Mouse (Mus musculus) limb, embryonic 14.5 days (tissue): ENCODE measurements around the gene Txlng. TPM values are rescaled to one million over a fixed set of nuclear protein-coding genes. Genes with fewer than 3 reads are reported as not detected.
"Not testable (repeated sequence)": the region's sequence is repeated elsewhere in the genome, so short reads cannot be mapped to it uniquely, and the experiment has no call there.

Experiments used
- ATAC-seq: fragments of 200-750 bp; cut with Nextera tagmentation; 2 replicates; pipeline ENCODE4 v1.8.0; 2017; ENCODE audit warnings: low read depth, moderate number of reproducible peaks, moderate TSS enrichment; ENCODE audit not compliant: low FRiP score
- DNase-seq: peaks from one replicate; pipeline ENCODE4 v3.0.0-alpha.2; 2015; ENCODE audit warnings: low spot score
- H3K27ac ChIP-seq: fragments of 300-500 bp; sonication (generic); replicated peaks from 2 replicates; pipeline ENCODE4 v1.5.1; 2014; ENCODE audit warnings: low read depth, mild to moderate bottlenecking, low read length, moderate library complexity, mixed read lengths
- H3K27me3 ChIP-seq: fragments of 300-500 bp; sonication (generic); 2 replicates; pipeline ENCODE4 v1.6.1; 2014; ENCODE audit warnings: low read length, mixed read lengths; ENCODE audit not compliant: control insufficient read depth, insufficient read depth
- H3K36me3 ChIP-seq: fragments of 300-500 bp; sonication (generic); 2 replicates; pipeline ENCODE4 v1.6.1; 2014; ENCODE audit warnings: mild to moderate bottlenecking, low read length, moderate library complexity, mixed read lengths; ENCODE audit not compliant: control insufficient read depth, insufficient read depth
- H3K4me1 ChIP-seq: fragments of 300-500 bp; sonication (generic); 2 replicates; pipeline ENCODE4 v1.6.1; 2014; ENCODE audit warnings: antibody characterized with exemption, low read length, mixed read lengths; ENCODE audit not compliant: control insufficient read depth, insufficient read depth
- H3K4me2 ChIP-seq: fragments of 300-500 bp; sonication (generic); replicated peaks from 2 replicates; pipeline ENCODE4 v1.6.1; 2014; ENCODE audit warnings: low read depth, mild to moderate bottlenecking, low read length, moderate library complexity; ENCODE audit not compliant: severe bottlenecking
- H3K4me3 ChIP-seq: fragments of 300-500 bp; sonication (generic); replicated peaks from 2 replicates; pipeline ENCODE4 v1.5.1; 2014; ENCODE audit warnings: low read length
- H3K9ac ChIP-seq: fragments of 300-500 bp; sonication (generic); 2 replicates; pipeline ENCODE4 v1.6.1; 2014; ENCODE audit warnings: mild to moderate bottlenecking, low read depth, low read length, moderate library complexity; ENCODE audit not compliant: severe bottlenecking
- H3K9me3 ChIP-seq: fragments of 300-500 bp; sonication (generic); 2 replicates; pipeline ENCODE4 v1.6.1; 2016; ENCODE audit warnings: low read length; ENCODE audit not compliant: control insufficient read depth
- POLR2A ChIP-seq: fragments of 200-500 bp; IDR thresholded peaks from 2 replicates; pipeline ENCODE4 v1.8.0; 2012; ENCODE audit warnings: inconsistent platforms, mild to moderate bottlenecking, moderate library complexity, borderline replicate concordance; ENCODE audit not compliant: insufficient read depth, insufficient read length; ENCODE audit errors: extremely low read depth
- WGBS: fragments of 180-500 bp; shearing (Covaris S2); extraction: QIAGEN DNeasy Blood & Tissue Kit; methylation state at CpG from one replicate; pipeline ENCODE4 v1.1.7; 2014; 5-methylcytosine and 5-hydroxymethylcytosine counted together
- polyA plus RNA-seq, 2 experiments: library from polyadenylated mRNA; depleted of rRNA in 1 of 2; stranded (reverse) in 1 of 2; unstranded in 1 of 2; fragments of >200 nt; fragmentation: Nextera tagmentation in 1 of 2; extraction: Ambion mirVana in 1 of 2; gene quantifications; 2 replicates each; pipeline versions ENCODE4 v1.2.1 to v1.2.3; 2012 to 2014

Gene Txlng
- polyA plus RNA-seq, 2 experiments, result 11.9 to 12.8 TPM

DNA sequence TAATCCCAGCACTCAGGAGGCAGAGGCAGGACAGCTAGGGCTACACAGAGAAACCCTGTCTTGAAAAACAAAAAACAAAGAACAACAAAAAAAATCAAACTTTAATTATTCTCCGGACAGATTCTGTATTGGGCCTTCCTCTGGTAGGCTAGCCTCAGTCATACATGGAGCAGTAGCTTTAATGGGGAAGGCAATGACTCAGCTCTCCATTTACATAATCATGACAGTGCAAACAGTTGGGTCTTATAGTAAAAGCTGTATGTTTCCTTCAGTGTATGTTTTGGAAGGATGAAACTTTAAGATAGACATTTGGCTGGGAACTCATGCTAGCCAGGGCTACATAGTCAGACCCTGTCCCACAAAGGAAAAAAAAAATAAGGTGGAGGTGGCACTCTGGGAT is 19.4 kb upstream of the Txlng start:
- Histone ChIP-seq H3K27ac (no peak overlapping the region), H3K27me3 (no peaks in the 10 kb centered on the region), H3K9ac (no peak overlapping the region), H3K4me2 (no peak overlapping the region), H3K36me3 (no peaks in the 10 kb centered on the region), H3K4me3 (no peak overlapping the region), H3K4me1 (no peaks in the 10 kb centered on the region), H3K9me3 (no peaks in the 10 kb centered on the region)
- no peak for TF ChIP-seq POLR2A
- 79% methylated on average over 1 of the region's 1 CpGs for WGBS
- ATAC-seq (no peak), DNase-seq (no peak)

DNA sequence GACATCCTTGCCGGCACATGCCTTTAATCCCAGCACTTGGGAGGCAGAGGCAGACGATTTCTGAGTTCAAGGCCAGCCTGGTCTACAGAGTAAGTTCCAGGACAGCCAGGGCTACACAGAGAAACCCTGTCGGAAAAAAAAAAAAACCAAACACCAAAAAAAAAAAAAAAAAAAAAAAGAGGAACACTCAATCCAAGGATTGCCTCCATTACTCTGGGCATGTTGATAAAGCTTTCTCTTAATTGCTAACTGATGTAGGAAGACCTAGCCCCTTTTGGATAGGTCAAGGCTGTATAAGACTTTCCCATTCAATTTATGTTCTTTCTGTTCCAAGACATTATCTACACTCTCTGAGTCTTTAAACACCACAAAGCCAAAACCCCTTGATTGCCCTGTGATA is 16.3 kb upstream of the Txlng start:
- TF ChIP-seq POLR2A, result no peak
- Histone ChIP-seq H3K9me3 (no peaks in the 10 kb centered on the region), H3K9ac (no peak overlapping the region), H3K27ac (no peak overlapping the region), H3K4me3 (no peak overlapping the region), H3K4me2 (no peak overlapping the region), H3K36me3 (no peaks in the 10 kb centered on the region), H3K4me1 (no peaks in the 10 kb centered on the region), H3K27me3 (no peaks in the 10 kb centered on the region)
- DNase-seq (no peak), ATAC-seq (no peak)
- WGBS, result 83% methylated on average over 3 of the region's 3 CpGs

GRCm38 (mm10) chrX:162844447-162845100 is 15.3 kb upstream of the Txlng start:
- Histone ChIP-seq H3K4me2 (no peak overlapping the region), H3K9me3 (no peaks in the 10 kb centered on the region), H3K9ac (no peak overlapping the region), H3K4me3 (no peak overlapping the region), H3K4me1 (no peaks in the 10 kb centered on the region), H3K36me3 (no peaks in the 10 kb centered on the region), H3K27ac (no peak overlapping the region), H3K27me3 (no peaks in the 10 kb centered on the region)
- 74% methylated on average over 8 of the region's 8 CpGs for WGBS
- DNase-seq, result no peak
- no peak for ATAC-seq
- TF ChIP-seq POLR2A, result no peak

DNA sequence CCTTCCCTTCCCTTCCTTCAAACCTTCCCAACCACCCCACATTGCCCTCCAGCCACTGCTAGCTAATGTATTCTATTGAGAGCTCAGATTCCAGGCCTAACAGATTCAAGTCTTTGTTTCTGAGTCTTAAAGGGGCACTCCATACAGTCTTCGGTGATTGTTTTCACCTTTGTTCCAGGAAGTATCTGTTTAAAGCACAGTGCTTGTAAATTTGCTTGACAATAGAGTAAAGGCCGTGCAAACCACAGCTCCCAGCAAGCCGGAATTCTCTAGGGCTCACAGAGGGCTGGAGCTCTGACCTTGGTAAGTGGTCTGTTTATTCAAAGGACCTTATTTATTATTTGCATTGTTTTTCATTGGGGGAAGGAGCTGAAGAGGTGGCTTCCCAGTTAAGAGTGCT is 2.8 kb upstream of the Txlng start:
- DNase-seq, result no peak
- H3K9me3 ChIP-seq, result no peaks in the 10 kb centered on the region
- H3K9ac ChIP-seq, result no peak overlapping the region
- H3K27me3 ChIP-seq, result no peaks in the 10 kb centered on the region
- WGBS, result 49% methylated on average over 3 of the region's 3 CpGs
- no peak overlapping the region for H3K4me2 ChIP-seq
- TF ChIP-seq POLR2A, result no peak
- H3K27ac ChIP-seq, result no peak overlapping the region
- H3K36me3 ChIP-seq, result no peaks in the 10 kb centered on the region
- ATAC-seq, result no peak
- H3K4me1 ChIP-seq, result no peaks in the 10 kb centered on the region
- no peak overlapping the region for H3K4me3 ChIP-seq

DNA sequence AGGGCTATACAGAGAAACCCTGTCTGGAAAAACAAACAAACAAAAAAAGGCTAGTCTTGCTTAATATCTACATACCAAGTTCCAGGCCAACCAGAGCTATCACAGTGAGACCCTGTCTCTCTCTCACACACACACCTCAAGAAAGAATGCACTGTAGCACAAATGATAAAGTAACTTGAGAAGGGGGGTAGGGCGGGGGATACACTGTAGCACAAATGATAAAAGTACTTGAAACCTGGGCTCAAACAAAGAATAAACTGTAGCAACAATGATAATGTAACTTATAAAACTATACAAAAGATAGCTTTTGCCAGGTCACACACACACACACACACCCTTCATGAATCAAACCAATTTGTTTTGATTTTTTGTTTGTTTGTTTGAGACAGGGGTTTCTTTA is 2.3 kb upstream of the Txlng start:
- WGBS, result 81% methylated on average over 1 of the region's 1 CpGs
- no peak overlapping the region for H3K4me3 ChIP-seq
- no peaks in the 10 kb centered on the region for H3K9me3 ChIP-seq
- no peak overlapping the region for H3K27ac ChIP-seq
- H3K9ac ChIP-seq, result no peak overlapping the region
- no peak for DNase-seq
- H3K4me2 ChIP-seq, result no peak overlapping the region
- no peak for TF ChIP-seq POLR2A
- no peaks in the 10 kb centered on the region for H3K27me3 ChIP-seq
- no peaks in the 10 kb centered on the region for H3K36me3 ChIP-seq
- ATAC-seq, result no peak
- no peaks in the 10 kb centered on the region for H3K4me1 ChIP-seq

GRCm38 (mm10) chrX:162831036-162831435 is 1.8 kb upstream of the Txlng start:
- Histone ChIP-seq H3K4me2 (no peak overlapping the region), H3K9ac (no peak overlapping the region), H3K27me3 (no peaks in the 10 kb centered on the region), H3K36me3 (no peaks in the 10 kb centered on the region), H3K27ac (no peak overlapping the region), H3K4me3 (no peak overlapping the region), H3K4me1 (no peaks in the 10 kb centered on the region), H3K9me3 (no peaks in the 10 kb centered on the region)
- ATAC-seq (no peak), DNase-seq (no peak)
- 22% methylated on average over 1 of the region's 1 CpGs for WGBS
- TF ChIP-seq POLR2A, result no peak

DNA sequence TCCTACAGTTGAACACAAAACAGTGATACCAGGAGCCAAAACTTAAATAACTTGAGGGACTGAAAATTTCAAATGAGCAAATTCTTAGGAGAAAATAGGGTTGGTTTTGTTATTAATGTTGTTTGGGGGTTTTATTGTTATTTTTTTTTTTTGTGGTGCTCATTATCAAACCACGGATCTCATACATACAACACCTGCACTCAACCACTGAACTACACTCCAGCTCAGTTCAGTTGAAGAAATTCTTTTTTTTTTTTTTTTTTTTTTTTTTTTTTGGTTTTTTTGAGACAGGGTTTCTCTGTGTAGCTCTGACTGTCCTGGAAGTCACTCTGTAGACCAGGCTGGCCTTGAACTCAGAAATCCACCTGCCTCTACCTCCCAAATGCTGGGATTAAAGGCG is 1.1 kb upstream of the Txlng start:
- not testable (repeated sequence) for H3K4me1 ChIP-seq, H3K36me3 ChIP-seq, H3K9ac ChIP-seq, DNase-seq, ATAC-seq, H3K27me3 ChIP-seq, H3K9me3 ChIP-seq, H3K4me2 ChIP-seq, H3K27ac ChIP-seq, H3K4me3 ChIP-seq
- 56% methylated on average over 2 of the region's 2 CpGs for WGBS
